Mouse (Mus musculus): ENCODE measurements at regions not wholly inside any gene's neighbourhood (a gene's known extent, or its start where the extent isn't known, plus 50 kb on each side); places are given as distances from the start of the nearest gene placed in this dataset.
"Not testable (repeated sequence)": the region's sequence is repeated elsewhere in the genome, so short reads cannot be mapped to it uniquely, and the experiment has no call there.

DNA sequence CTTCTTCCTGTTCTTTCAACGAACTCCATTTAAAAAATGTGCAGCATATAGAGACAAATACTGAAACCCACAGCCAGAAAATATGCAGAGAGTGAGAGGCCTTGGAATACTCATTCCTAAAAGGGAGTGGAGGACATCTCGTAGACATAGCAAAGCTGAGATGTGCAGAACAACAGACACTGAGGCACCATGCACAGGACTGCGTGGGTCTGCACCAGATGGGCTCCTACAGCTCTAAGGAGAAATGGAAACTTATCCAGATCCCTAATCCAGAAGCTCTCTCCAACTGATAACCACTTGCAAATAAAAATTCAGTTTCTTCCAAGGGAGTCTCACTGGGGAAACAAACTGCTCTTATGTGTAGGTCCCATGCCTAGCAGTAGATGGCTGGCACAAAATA is 101.6 kb downstream of the Slc25a24 start:
- peak; percentile 2 to 25 for DNase-seq (ENCODE audit: low spot score in 2 of 2)

DNA sequence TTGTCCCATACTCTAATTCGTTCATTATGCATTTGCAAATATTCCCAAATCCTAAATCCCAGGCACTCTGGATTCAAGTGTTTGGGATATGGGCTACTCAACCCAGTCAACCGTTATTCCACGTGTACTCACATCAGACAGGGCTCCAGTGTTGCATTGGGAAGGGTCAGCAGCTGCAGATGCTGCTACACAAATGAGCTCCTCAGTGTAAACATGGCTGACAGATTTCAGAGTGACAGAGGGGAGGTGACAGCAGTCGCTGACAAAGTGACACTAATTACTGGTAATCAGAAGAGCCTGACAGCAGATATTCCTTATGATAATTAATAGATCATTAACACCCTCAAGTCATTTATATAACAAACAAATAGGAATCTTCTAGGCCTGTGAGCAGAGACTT is 106.2 kb upstream of the Vav3 start:
- DNase-seq (ENCODE audit: low spot score in 2 of 2): no peak

DNA sequence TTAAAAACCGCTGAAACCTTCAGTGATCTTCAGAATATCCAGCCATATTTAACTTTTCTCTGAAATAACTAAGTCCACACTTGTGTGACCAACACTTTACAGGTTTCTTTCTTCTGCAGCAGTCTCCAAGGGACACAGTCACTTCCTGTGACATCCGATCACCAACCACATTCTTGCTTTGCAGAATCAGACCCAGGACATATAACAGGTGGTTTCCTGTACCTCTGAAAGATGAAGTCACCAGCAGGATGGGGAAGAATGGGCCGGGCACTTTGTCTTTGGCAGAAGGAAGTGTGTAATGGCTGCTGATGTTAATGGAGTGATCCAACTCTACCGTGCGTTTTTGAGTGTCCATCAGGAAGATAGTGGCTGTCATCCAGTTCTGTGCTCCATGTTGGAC is 103.5 kb upstream of the Vav3 start:
- no peak for DNase-seq (ENCODE audit: low spot score in 2 of 2)

DNA sequence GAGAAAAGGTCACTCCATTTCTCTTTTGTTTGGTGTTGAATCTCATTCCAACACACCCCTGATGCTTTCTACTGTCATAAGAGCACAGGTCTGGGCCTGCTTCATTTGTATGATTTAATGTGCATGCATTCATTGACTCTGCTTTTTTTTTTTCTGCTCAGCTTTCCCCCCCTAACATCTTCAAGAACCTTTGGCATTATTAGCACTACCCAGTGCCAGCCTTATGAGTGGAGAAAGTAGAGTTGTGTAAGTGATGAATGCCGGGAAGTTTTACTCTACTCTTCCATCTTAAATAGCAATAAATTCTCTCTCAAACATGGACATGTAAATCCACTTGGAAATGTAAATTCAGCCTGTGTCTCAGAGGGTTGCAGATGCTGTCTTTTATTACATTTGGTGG is 97.0 kb upstream of the Vav3 start:
- DNase-seq (ENCODE audit: low spot score in 2 of 2): no peak

DNA sequence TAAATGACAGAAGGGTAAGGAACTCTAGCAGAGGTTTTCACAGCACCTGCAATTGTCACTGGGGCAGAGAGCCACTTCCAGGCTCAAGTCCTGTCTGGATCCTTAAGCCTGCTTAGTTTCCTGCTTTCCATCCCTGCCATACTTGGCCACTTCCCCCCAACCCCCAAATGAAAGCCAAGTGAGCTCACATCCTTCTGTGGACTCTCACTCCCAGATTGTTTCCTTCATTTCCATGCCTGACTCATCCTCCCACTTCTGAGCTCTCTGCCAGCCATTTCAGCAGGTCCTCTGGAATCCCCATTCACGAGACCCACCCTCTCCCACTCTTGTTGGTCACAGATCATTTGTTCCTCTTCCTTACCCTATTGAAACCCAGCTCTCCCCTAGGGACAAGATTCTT is 91.7 kb upstream of the Vav3 start:
- peak; percentile 33 to 58 for DNase-seq (ENCODE audit: low spot score in 2 of 2)

DNA sequence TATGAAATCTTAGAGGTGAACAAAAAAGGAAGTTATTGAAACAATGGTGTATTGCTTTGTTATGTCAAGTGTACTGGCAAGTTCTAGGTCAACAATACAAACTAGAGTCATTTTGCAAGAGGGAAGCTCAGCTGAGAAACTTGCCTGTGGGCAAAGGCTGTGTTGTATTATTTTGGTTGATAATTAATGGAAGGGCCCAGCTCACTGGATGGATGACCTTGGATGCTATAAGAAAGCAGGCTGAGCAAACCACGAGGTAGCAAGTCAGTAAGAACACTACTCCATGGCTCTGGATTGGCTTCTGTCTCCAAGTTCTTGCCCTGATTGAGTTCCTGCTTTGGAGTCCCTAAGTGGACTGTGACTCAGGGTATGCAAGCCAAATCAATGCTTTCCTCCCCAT is 91.1 kb upstream of the Vav3 start:
- DNase-seq (ENCODE audit: low spot score in 2 of 2): no peak

DNA sequence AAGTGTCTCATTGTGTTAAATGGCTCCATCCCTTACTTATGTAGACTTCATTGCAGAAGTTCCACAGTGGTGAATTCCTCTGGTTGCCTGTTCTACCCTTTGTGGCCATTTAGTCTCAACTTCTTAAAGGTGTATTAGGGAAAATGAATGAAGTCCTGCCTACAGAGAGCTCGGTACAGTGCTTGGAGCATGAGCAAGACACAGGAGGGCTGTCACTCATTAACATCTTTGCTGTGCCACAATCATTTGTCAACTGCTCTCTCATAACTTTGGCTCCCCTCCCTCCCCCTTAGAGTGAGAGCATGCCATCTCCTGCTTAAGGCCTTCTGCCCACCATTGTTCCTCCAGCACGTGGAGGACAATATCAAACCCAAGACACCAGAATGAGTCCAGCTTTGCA is 90.5 kb upstream of the Vav3 start:
- DNase-seq (ENCODE audit: low spot score in 2 of 2): no peak

DNA sequence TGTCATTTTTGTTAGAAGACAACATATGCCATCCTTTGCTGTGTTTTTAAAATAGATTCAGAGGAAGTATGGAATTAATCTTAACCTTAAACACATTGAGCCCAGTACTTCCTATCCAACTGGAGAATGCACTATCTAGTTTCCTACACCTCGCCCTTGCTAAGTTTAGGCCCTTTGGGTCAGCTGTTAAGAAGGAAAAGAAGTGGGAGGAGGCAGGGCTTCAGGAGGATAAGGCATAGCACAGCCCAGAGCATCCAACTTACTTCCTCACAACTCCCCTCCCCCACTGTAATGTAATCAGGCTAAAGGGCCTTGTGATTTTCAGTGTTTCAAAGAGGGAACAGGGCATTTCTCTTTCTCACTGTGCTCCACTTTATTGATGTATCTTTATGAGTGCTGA is 88.7 kb upstream of the Vav3 start:
- no peak for DNase-seq (ENCODE audit: low spot score in 2 of 2)

DNA sequence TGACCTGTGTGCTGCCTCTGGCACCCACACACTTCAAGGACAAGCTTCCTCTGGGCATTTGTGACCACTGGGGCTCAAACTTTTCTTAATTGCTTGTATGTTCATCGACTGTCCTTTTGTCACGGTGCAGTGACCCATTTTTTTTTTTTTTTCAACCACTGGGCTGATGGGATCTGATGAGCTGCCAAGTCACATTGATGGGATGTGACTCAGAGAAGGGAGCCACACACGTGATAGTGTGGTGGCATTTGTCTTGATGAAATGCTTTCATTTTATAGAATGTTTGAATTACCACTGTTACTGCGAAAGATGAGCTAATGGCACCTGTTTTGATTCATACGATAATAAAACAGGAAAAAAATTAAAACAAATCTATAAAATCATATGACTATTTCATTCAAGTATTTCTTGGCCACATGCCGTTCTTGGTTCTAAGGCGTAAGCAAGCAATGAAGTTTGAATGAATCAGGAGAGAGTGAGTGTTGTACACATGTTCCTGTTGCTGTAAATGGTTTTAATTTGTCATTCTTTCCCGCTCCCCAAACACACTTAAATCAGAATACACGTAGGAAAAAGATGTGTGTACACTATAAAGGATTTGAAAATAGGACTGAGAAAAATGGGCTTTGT is 86.3 kb upstream of the Vav3 start:
- no peak for DNase-seq (ENCODE audit: low spot score in 2 of 2)

DNA sequence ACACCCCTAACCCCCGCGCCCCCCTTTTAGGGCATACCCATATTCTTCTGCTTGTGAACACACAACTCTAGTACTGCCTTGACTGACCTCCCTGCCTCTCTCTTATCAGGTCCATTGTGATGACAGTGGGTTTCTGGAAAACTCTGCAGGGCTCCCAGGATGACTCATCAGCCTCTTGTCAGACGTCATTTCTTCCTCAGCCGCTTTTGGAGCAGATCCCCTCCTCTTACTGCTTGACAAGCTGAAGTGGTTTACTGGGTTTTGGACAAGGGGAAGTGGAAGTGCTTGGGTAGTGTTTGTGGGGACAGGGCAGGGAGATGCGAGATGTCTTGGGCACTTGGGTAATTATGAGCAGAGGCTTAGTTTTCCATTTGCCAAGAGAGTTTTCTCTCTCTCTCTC is 85.5 kb upstream of the Vav3 start:
- DNase-seq (ENCODE audit: low spot score in 2 of 2): no peak

DNA sequence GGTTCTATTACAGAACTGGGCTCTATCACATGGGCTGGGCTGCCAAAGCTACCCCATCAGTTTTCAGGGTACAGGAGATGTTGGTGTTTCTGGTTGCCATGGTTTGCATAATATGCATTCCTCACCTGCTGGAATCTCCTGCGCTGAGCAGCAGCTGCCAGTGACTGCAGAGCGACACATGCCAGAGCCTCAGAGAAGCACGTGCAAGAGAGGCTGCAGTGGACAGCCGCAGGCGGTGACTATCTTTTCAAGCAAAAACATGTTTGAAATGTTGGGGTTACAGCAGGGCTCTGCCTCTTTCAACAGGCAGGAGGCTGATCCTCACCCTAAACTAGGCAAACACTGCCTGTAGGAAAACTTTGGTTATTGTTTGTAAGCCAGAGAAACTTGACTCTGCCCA is 83.7 kb upstream of the Vav3 start:
- DNase-seq (ENCODE audit: low spot score in 2 of 2): no peak

DNA sequence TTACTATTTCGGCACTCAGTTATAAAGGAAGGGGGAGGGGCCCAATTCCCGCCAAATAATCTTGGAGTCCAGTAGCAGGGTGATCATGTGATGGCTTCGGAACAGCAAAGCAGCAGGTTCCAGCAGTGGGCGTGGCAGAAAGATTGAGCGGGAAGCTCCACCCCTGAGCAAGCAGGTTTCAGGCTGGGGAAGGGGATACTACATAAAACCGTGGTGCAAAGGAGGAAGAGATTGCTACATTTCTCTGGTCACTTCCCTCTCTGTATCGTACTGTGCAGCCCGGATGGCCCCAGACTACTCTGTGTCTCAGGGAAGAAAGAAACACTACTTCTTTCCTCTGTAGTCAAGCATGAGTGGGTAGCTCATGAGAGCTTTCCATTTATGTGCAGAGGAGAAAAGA is 73.5 kb upstream of the Vav3 start:
- not testable (repeated sequence) for DNase-seq (ENCODE audit: low spot score in 2 of 2)

DNA sequence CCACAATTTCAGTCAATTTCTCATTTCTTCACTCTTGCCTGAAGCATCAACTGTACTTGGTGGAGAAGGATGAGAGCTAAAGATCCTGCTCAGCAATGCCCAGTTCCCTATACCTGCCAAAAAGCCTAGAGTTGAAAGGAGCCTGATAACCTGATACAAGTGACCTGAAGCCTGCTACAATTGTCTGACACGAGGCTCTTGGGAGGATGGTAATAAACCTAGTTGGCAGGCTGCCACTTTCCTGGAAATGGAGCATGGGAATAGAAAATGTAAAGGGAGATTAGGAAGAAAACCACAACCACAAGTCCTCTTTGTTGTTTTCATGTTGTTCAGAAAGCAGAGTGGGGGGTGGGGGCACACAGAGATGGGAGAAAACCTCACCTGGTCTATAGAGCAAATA is 69.7 kb upstream of the Vav3 start:
- no peak for DNase-seq (ENCODE audit: low spot score in 2 of 2)

DNA sequence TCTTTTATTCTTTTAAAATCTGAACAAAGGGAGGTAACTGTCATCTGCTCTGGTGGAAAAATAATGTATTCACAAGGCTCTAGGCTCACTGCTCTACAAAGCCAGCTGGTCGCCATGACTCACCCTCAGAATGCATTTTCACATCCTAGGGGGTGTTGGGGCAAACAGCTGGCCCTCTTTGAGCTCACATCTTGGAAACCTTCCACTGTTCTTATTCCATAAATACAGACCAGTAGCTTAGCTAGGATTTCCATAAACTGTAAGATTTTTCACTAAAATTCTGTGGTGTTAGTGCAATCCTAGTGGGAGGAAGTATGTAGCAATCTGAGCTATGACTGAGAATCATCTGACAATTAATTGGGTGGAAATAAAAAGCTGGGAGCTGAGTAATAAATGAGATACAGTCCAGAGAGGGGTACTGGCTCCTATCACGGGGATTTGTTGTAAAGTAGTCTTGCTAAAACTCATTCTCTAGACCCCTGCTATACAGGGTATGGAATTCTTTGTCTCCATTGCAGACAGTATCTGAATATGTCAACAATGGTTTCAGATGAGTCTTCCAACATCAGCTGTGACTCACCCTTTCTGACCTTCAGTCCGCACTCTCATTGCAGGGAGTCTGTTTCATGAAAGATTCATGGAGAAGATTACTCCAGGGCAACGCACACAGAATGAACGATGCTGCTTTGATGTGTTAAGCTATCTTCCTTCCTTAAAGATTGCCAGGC is 67.2 kb upstream of the Vav3 start:
- peak; percentile 59 to 76 for DNase-seq (ENCODE audit: low spot score in 2 of 2)

DNA sequence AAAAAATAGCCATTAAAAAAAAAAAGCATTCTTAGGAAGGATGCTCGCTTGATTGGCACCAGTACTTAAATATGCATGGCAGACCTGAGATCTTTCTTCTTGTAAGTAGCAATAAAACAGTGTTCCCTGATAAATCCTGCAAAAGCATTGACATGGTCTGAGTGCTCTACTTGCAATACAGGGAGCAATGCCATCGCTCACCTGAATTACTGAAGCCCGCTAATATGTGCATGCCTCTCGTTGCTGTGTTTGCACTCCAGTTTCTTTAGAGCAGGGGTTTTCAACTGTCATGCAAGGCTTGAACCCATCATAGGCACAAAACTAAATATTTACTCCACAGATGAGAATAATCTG is 66.7 kb upstream of the Vav3 start:
- no peak for DNase-seq (ENCODE audit: low spot score in 2 of 2)

DNA sequence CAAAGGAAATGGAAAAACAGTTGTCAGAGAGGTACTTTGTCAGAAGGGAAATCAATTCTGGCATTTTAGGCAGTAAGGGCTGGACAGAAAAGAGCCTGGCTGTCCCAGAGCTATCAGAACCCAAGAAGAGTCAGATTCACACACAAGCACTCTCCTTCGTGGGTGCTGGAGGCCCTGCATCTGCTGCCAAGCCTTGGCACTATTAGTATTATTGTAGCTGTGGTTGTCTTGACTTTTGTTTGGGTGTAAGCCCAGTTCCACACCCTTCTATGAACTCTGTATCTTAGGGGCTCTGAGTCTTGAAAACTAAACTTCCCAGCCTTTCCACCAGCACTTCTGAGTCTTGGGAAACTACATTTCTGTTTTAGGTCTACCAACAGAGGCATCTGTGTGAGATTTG is 61.4 kb upstream of the Vav3 start:
- no peak for DNase-seq (ENCODE audit: low spot score in 2 of 2)

DNA sequence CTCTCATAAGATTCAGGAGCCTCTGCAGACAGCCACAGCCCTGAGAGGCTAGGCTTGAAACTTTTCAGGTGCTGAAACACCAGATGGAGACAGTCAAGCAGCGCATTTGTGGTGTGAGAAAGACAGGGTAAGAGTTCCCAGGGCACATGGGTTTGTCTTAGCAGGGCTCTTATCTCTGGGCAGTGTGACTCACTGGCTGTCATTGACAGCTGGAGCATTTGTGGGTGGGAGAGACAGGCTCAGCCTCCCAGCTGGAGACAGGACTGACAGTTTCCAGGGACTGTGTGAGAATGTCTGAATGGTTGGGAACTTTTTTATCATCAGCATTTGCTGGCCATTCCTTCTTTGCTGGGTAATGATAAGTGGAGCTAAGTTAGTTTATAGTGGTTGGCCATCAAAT is 53.9 kb upstream of the Vav3 start:
- DNase-seq (ENCODE audit: low spot score in 2 of 2): no peak
